Mouse (Mus musculus): ENCODE measurements around the gene Gm9844. TPM values are rescaled to one million over a fixed set of nuclear protein-coding genes. Genes with fewer than 3 reads are reported as not detected.
"Not testable (repeated sequence)": the region's sequence is repeated elsewhere in the genome, so short reads cannot be mapped to it uniquely, and the experiment has no call there.

Gene Gm9844
- 9.9 and 35.2 TPM in 2 replicates for polyA plus RNA-seq (2011; ENCODE audit: insufficient read length, low read depth, missing spikeins)

GRCm38 (mm10) chr7:24861913-24862312 lies at the start of gene Gm9844:
Gene Gm9844 (plus strand): TSS chr7:24862213.
- TF ChIP-seq CTCF (IDR thresholded peaks at IDR 0.05; ENCODE audit: borderline replicate concordance, insufficient read depth, low read length), result no peak
- TF ChIP-seq POLR2A (IDR thresholded peaks at IDR 0.05; ENCODE audit: low read depth, low read length), result no peak
- H3K27ac ChIP-seq (ENCODE audit: insufficient read depth, low read length), result no peak within 1 kb of the TSS

GRCm38 (mm10) chr7:24817502-24817901 lies 44.5 kb upstream of the Gm9844 start:
- TF ChIP-seq POLR2A (IDR thresholded peaks at IDR 0.05; ENCODE audit: low read depth, low read length) (no peak), CTCF (IDR thresholded peaks at IDR 0.05; ENCODE audit: borderline replicate concordance, insufficient read depth, low read length) (peak; percentile 85)
- no peak overlapping the region for H3K27ac ChIP-seq (ENCODE audit: insufficient read depth, low read length)
- H3K4me1 ChIP-seq (ENCODE audit: control insufficient read depth, insufficient read depth, low read length), result no peaks in the 10 kb centered on the region
- H3K4me3 ChIP-seq (ENCODE audit: insufficient read depth, low read length), result no peak overlapping the region

More at GRCm38 (mm10) chr7:24861913-24862312, at the start of gene Gm9844:
- no peaks in the 10 kb centered on the region for H3K4me1 ChIP-seq (ENCODE audit: control insufficient read depth, insufficient read depth, low read length)
- H3K4me3 ChIP-seq (ENCODE audit: insufficient read depth, low read length), result no peak within 1 kb of the TSS

- Histone ChIP-seq H3K4me1 (ENCODE audit: control insufficient read depth, insufficient read depth, low read length) (no peaks in the 10 kb centered on the region), H3K4me3 (ENCODE audit: insufficient read depth, low read length) (no peak overlapping the region), H3K27ac (ENCODE audit: insufficient read depth, low read length) (no peak overlapping the region)
- TF ChIP-seq POLR2A (IDR thresholded peaks at IDR 0.05; ENCODE audit: low read depth, low read length) (no peak), CTCF (IDR thresholded peaks at IDR 0.05; ENCODE audit: borderline replicate concordance, insufficient read depth, low read length) (no peak)
Observed at GRCm38 (mm10) chr7:24824452-24824851, 37.6 kb upstream of the Gm9844 start.

GRCm38 (mm10) chr7:24827181-24827580 lies 34.8 kb upstream of the Gm9844 start:
- no peak overlapping the region for H3K4me3 ChIP-seq (ENCODE audit: insufficient read depth, low read length)
- H3K4me1 ChIP-seq (ENCODE audit: control insufficient read depth, insufficient read depth, low read length), result no peaks in the 10 kb centered on the region
- TF ChIP-seq POLR2A (IDR thresholded peaks at IDR 0.05; ENCODE audit: low read depth, low read length), result no peak
- no peak for TF ChIP-seq CTCF (IDR thresholded peaks at IDR 0.05; ENCODE audit: borderline replicate concordance, insufficient read depth, low read length)

GRCm38 (mm10) chr7:24838732-24839409 lies 23.1 kb upstream of the Gm9844 start:
- H3K4me1 ChIP-seq (ENCODE audit: control insufficient read depth, insufficient read depth, low read length); H3K27ac ChIP-seq (ENCODE audit: insufficient read depth, low read length); H3K4me3 ChIP-seq (ENCODE audit: insufficient read depth, low read length): not testable (repeated sequence)

More at GRCm38 (mm10) chr7:24827181-24827580, 34.8 kb upstream of the Gm9844 start:
- H3K27ac ChIP-seq (ENCODE audit: insufficient read depth, low read length), result no peak overlapping the region

DNA sequence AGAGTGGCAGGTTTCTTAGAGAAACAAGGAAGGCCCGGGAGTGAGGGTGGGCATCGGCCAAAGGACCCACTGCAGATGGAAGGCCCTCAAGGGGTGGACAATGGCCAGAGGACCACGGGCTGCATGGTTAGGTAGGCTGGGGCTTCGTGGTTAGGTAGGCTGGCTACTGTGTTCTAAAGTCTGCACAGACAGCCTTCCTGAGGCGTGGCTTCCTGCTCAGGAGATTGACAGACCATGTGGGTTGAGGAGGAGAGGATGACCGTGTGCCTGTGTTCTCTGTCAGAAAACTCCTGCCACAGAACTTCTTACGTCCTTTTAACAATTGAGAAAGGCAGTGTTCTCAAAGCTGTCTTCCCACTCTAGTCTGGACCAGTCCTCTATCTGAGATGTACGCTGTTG lies 22.6 kb upstream of the Gm9844 start:
- Histone ChIP-seq H3K4me1 (ENCODE audit: control insufficient read depth, insufficient read depth, low read length) (no peaks in the 10 kb centered on the region), H3K27ac (ENCODE audit: insufficient read depth, low read length) (no peak overlapping the region), H3K4me3 (ENCODE audit: insufficient read depth, low read length) (no peak overlapping the region)
- no peak for TF ChIP-seq CTCF (IDR thresholded peaks at IDR 0.05; ENCODE audit: borderline replicate concordance, insufficient read depth, low read length)
- TF ChIP-seq POLR2A (IDR thresholded peaks at IDR 0.05; ENCODE audit: low read depth, low read length), result no peak

- Histone ChIP-seq H3K27ac (ENCODE audit: insufficient read depth, low read length) (no peak overlapping the region), H3K4me1 (ENCODE audit: control insufficient read depth, insufficient read depth, low read length) (no peaks in the 10 kb centered on the region), H3K4me3 (ENCODE audit: insufficient read depth, low read length) (no peak overlapping the region)
- no peak for TF ChIP-seq POLR2A (IDR thresholded peaks at IDR 0.05; ENCODE audit: low read depth, low read length)
- no peak for TF ChIP-seq CTCF (IDR thresholded peaks at IDR 0.05; ENCODE audit: borderline replicate concordance, insufficient read depth, low read length)
Observed at GRCm38 (mm10) chr7:24840331-24840730, 21.7 kb upstream of the Gm9844 start.

DNA sequence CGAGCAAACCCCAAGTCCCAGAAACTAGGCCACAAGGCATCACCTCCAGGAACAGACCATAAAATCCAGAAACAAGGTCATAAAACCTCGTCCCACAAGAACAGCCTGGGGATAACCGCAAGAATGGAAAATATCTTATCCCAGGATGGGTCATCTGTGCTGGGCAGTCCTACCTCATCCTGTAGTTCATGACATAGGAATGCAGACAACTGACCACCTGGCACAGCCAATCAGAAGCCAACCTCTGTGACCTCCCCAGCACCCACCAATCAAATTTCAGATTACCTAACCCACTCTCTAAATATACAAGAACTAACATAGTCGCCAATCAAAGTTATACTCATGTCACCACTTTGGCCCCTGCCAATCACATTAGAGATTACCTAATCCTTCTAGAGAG lies 21.0 kb upstream of the Gm9844 start:
- Histone ChIP-seq H3K4me3 (ENCODE audit: insufficient read depth, low read length) (no peak overlapping the region), H3K27ac (ENCODE audit: insufficient read depth, low read length) (no peak overlapping the region), H3K4me1 (ENCODE audit: control insufficient read depth, insufficient read depth, low read length) (no peaks in the 10 kb centered on the region)
- TF ChIP-seq CTCF (IDR thresholded peaks at IDR 0.05; ENCODE audit: borderline replicate concordance, insufficient read depth, low read length), result no peak
- TF ChIP-seq POLR2A (IDR thresholded peaks at IDR 0.05; ENCODE audit: low read depth, low read length), result no peak

DNA sequence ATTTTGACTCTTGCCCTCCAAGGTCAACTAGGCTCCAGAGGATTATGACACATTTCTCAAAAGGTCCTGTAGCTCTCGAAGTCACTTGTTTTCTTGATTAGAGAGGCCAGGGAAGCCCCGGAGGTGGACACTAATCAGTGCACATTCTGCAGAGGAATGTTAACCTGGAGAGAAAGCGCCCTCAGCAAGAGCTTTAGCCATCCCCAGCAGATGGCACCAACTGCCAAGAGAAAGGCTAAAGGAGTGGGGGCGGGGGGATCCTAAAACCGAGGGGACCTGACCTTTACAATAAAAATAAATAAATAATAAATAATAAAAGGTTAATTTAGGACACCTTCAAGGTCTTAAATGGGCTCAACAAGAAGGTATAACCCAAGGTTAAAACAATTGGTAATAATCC lies 17.9 kb upstream of the Gm9844 start:
- Histone ChIP-seq H3K4me3 (ENCODE audit: insufficient read depth, low read length) (no peak overlapping the region), H3K27ac (ENCODE audit: insufficient read depth, low read length) (no peak overlapping the region), H3K4me1 (ENCODE audit: control insufficient read depth, insufficient read depth, low read length) (no peaks in the 10 kb centered on the region)
- TF ChIP-seq CTCF (IDR thresholded peaks at IDR 0.05; ENCODE audit: borderline replicate concordance, insufficient read depth, low read length) (no peak), POLR2A (IDR thresholded peaks at IDR 0.05; ENCODE audit: low read depth, low read length) (no peak)

DNA sequence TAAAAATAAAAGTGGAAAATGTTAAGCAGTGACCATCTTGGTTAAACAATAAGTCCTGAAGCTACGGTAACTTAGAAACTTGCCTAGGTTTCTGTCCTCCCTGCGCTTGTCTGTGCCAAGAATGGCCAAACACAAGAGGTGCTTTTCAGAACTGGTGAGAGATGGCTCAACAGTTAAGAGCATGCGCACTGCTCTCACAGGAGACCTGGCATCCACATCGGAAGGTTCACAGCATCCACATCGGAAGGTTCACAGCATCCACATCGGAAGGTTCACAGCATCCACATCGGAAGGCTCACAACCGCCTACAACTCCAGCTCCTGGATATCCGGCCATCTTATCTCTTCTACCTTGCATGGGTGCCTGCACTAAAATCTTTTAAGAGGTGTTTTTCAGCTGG lies 16.8 kb upstream of the Gm9844 start:
- Histone ChIP-seq H3K4me3 (ENCODE audit: insufficient read depth, low read length) (no peak overlapping the region), H3K4me1 (ENCODE audit: control insufficient read depth, insufficient read depth, low read length) (0 out of 2 replicates have a peak, but pooled peaks cover 3% of the 10 kb centered on the region), H3K27ac (ENCODE audit: insufficient read depth, low read length) (no peak overlapping the region)
- TF ChIP-seq POLR2A (IDR thresholded peaks at IDR 0.05; ENCODE audit: low read depth, low read length) (no peak), CTCF (IDR thresholded peaks at IDR 0.05; ENCODE audit: borderline replicate concordance, insufficient read depth, low read length) (no peak)
